Mouse (Mus musculus) adrenal gland (tissue): ENCODE data around the gene Map3k21.

Experiments used
- intact Hi-C: fragments of 180-260 bp; cut with DNase I; formaldehyde crosslinking; loops from one replicate; pipeline ENCODE4 v1.15.1; 2025
- long read RNA-seq, 2 experiments: library from polyadenylated mRNA; unstranded; transcript quantifications; one replicate each; pipeline ENCODE4 v2.0.0; 2020; ENCODE audit warnings: borderline replicate concordance in 1 of 2; ENCODE audit not compliant: insufficient replicate concordance in 1 of 2

The Map3k21 gene
- long read RNA-seq, experiment 1, result 0 reads
- long read RNA-seq, experiment 2, result 0 reads

DNA sequence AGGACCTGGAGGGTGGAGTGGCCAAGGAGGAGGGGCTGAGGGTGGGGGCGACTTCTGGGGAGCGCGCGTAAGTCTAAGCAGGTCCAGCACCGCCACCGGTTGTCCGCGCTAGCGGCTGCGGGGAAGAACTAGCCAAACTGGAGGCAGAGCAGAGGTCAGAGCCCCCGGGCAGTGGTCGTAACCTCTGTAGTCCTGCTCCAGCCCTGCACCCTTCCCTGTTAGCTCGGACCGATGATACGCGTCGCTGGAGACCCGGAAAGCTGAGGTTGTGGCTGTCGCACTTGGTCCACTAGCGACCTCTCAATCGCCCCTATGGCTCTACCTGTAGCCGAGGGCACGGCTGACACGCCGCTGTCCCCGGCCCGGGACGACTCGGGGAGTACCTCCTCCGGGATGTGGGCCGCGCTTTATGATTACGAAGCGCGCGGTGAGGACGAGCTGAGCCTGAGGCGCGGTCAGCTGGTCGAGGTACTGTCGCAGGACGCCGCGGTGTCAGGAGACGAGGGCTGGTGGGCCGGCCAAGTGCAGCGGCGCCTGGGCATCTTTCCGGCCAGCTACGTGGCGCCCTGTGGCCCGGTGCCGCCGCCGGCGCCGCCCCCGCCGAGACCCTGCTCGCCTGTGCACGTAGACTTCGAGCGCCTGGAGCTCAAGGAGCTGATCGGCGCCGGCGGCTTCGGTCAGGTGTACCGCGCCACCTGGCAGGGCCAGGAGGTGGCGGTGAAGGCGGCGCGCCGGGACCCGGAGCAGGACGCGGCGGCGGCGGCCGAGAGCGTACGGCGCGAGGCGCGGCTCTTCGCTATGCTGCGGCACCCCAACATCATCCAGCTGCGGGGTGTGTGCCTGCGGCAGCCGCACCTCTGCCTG is at the start of gene Map3k21:
TSS of gene Map3k21 (plus strand) at position 86 of the 864 bp plus-strand sequence.
- intact Hi-C loops, result no loop called here

DNA sequence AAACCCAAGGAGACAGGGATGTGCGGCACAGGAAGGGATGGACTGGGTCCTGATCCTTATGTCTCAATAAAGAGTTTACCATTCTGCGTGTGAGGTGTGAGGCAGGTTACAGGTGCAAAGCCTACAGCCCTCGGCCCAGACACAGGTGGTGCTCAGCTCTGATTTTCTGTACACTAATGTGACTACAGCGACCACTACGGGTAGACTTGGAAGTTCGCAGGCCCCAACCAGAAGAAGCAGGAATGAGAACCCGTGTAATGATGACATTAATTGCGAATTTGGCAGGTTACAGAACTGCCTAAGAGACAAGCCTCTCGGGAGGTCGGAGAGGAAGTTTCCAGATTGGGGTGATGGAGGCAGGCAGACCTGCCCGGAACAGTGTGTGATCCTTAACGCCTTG is 44.1 kb upstream of the Map3k21 start:
- intact Hi-C loops, result no loop called here

DNA sequence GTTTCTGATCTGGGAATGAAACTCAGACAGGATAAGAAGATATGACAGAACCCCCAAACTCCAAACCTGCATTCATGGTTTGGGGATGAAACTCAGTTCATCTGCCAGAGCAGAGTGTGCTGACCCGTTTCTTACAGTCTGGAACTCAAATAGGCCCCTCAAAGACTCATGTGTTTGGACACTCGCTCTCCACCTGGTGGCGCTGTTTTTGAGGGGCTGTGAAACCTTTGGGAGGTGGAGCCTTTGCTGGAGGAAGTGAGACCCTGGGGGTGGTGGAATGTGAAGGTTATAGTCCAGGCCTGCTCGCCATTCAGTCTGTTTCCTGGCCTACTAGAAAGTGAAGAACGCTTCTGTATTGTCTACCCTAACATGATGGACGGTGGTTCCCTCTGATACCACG is 41.7 kb upstream of the Map3k21 start:
- intact Hi-C loops, result no loop called here

DNA sequence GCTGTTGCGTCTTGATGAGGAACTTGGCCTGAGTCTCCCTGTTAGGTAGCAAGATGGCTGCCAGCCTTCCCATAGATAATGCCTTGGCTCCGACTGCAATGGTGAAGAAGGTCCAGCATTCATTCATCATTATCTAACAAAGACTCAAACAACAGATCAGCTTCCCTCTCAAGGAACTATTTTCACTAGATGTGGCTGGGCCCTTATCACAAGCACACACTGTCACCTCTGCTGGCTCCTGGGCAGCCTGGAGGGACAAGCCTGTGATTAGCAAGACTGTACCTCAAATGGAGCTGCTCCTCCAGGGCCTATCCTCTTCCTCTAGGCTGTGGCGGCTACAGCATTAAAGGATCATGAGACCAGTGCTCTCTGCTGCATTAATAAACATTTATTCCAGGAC is 40.5 kb upstream of the Map3k21 start:
- intact Hi-C loops, result loop anchor here (5.0 to 10.0 kb wide), 3 partner anchors 405 to 817 kb away; partner anchors contain the start of gene Disc1

DNA sequence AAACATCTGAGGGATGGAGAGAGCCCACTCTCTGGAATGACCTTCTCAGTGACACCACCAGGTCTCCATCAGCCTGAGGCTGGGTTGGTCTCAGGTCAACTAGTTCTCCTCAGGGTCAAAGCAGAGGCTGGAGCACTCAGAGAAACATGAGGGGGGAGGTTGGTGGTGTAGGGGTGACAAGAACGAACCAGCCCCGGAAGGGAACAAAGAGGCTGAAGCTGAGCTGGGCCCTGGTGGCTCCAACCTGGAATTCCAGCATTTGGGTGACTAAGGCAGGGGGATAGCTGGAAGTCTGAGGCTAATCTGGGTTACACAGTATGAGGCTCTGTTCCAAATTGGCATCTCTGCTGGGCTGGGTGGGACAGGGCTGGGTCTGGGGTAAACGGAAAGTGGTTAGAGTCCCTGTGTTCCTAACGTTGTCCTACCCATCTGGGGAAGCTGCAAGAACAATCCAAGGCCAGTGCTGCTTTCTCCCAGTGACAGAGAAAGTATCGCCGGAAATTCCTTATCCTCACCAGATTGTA is 40.0 kb upstream of the Map3k21 start:
- intact Hi-C loops, result loop anchor here (5.0 to 10.0 kb wide), 3 partner anchors 405 to 818 kb away; partner anchors contain the start of gene Disc1

DNA sequence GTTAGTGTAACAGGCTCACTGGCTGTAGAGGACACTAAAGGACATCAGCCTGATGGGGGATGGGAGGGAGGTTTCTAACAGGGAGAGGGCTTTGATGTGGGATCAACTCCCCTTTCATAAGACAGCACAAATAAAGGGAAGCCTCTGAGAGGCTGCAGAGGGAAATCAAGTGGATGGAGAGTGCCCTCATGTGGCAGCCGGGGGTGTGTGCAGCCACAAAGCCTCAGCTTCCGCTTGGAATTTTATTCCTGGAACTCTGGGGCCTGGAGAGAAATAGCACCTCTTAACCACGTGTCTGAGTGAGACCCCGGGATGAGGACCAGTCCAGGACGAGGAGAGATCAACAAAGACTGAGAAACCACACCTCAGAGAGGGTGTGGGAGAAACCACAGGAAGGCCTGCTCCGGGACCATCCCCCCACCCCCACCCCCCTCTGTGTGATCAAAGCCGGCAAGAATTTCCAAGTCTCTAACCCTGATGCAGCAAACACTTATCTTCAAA is 39.4 kb upstream of the Map3k21 start:
- intact Hi-C loops, result loop anchor here (5.0 to 10.0 kb wide), 3 partner anchors 406 to 819 kb away; partner anchors contain the start of gene Disc1

DNA sequence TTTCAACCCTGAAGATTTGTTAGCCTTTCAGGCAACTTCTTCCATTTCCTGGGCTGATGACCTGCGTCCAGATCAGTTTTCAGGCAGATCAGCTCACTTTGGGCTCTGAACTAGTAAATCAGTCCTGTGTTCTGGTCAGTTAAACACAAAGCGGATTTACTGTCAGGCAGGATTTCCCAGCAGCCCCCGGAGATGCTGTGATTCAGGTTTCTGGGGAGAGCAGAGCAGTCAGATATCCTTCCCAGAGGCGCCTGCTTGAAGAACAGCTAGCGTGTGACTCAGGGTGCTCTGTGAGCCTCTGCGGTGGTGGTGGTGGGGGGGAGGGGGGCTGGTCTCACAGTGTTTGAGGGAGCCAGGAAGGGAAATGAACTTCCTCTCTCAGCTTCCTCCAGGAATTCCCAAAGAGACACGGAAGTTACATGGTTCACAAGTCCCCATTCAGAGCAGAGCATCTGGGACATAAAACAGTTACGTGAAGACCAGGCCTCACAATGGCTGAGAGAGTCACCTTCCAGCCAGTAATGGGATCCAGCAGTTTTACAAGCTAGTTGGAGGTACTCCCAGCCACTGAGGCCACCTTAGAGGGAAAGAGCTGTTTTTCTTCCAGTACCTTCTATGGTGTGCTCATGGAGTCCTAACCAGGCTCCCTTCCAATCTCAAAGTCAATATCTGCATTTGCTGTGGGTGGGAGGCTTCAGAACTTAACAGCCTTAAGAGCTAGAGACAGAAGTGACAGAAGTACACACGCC is 37.6 kb upstream of the Map3k21 start:
- intact Hi-C loops, result loop anchor here (5.0 to 10.0 kb wide), 3 partner anchors 408 to 820 kb away; partner anchors contain the start of gene Disc1

DNA sequence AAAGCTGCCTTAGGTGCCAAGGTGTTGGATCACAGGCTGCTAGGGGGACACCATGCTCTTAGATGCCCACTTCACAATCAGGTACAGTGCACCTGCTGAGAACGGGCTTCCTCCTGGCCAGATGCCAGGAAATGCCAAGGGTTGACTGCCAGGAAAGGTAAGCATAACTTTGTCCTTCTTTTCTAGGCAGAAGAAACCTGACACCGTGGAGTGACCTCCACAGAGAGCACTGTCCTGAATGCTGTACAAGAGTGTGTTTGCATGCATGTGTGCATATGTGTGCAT is 37.1 kb upstream of the Map3k21 start:
- intact Hi-C loops, result loop anchor here (5.0 to 10.0 kb wide), 3 partner anchors 408 to 821 kb away; partner anchors contain the start of gene Disc1

DNA sequence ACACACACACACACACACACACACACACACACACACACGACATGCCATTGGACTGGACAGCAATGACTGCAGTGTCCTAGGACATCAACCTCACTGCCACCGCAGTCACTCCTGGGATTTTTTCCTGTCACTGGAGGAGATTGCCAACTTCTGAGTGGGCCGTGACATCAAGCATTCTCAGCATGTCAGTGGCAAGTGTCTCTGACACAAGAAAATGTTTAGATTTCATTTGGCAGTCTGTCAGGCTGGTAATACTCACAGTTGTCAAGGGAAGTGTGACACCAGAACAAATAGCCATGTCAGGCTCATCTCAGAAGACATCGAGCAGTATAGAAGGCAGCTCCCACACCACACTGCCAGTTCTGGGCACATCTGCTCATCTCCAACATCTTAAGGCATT is 29.8 kb upstream of the Map3k21 start:
- intact Hi-C loops, result no loop called here

DNA sequence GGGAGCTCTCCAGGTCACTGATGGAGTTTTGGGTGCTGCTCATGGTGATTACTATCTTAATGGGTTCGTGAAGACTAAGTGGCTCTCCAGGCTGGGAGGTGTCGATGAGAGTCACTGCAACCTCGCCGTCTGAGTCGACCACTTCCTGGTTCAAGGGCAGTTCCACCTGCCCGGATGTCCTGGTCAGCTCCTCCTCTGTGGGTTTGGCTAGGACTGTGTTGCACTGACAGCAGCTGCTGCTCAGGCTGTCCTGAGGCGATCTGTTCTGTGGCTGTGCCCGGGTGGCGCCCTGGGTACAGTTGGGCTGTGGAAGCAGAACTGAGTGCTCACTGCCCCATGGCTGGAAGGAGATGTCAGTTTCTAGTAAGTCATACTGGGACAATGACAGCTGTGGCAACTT is 22.7 kb upstream of the Map3k21 start:
- intact Hi-C loops, result no loop called here

DNA sequence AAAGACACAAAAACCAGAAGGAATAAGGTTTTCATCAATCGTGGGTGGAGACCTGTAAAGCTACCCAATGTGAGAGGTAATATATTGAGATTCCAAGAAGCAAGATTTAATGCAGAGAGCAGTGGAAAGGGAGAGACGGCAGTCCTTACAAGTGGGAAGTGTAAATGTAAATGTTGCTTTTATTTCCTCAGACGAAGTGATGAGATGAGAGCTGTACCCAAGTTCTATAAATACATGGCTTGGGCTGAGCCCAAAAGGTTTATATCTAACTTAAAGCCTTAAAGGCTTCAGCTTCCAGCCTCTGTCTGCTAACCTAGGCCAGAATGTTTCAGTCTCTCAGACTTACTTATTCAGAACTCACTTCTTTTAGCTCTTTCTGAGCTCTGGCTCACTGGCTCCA is 20.3 kb upstream of the Map3k21 start:
- intact Hi-C loops, result no loop called here

DNA sequence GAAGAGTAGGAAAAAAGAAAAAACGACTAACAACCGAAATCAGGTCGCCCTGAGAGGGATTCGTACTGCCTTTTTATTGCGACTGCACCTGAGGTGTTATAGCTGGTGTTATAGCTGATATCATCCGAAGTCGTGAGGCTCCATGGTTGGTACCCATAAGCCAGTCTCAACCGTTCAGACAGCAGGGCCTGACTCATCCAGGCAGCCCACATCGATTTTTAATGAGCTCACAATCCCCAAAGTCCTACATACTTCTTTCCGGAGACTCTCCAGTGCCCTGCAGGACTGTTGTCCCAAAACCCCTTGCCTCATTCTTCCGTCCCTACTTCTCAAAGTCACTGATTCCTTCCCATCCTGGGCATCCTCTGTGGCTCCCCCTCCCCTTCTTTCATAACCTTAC is 12.9 kb upstream of the Map3k21 start:
- intact Hi-C loops, result no loop called here

DNA sequence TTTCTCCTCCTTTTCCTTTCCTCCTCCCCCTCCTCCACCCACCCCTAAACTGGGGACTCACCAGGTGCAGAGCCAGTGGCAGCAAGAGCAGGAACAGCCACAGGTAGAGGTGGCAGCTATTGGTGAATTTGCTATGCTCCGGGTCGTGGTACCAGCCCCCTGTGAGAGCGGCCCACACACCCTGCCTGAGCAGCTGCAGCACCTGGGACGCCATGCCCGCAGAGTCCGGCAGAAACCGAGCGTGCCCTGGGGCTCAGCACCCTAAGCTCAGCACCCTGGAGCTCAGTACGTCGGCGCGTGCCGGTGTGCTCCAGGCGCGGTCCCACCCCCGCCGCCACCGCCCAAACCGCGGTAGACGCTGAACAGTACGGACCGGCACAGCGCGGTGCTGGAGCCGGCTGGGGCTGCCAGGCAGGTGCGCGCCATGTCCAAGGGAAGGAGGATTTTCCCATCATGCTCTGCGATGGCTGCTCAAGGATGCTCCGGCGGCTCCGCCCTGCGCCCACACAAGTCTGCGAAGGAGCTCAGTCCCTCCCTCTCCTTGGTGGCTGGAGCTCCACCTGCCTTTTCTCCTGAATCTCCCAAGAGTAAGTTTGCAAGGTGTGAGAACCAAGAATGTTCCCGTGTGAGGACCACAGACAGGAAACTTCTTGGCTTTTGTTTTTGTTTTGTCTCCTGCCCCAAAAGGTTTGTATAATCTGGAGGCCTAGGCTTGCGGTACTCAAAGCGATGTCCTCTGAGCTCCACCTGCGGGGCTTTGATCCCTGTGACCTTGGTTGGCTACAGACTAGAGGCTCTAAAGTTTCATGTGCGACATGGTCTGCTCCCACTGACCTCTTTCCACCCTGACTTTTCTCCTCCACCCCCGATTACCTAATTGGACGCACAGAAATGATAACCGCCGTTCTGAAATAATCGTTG is 12.1 kb upstream of the Map3k21 start, which contains the start of gene Pcnx2:
TSS of gene Pcnx2 (minus strand) at position 450 of the 921 bp plus-strand sequence.
- intact Hi-C loops, result no loop called here

DNA sequence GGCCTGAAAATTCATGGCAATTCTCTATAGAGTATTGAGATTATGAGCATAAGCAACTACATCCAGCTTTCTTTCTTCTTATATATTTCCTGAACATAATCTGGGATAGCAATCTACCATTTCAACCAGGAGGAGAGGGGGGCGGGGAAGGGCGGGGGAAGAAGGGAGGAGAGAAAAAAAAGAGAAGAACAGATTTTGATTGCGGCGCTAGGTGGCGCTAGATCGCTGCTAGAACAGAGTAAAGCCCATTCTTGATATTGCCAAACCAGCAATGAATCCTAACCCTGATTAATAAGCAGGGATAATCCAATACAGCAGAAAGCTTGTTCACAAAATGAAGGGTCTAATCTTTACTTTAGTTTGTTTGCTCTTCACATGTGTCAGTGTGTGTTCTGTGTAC is 11.4 kb upstream of the Map3k21 start:
- intact Hi-C loops, result no loop called here

DNA sequence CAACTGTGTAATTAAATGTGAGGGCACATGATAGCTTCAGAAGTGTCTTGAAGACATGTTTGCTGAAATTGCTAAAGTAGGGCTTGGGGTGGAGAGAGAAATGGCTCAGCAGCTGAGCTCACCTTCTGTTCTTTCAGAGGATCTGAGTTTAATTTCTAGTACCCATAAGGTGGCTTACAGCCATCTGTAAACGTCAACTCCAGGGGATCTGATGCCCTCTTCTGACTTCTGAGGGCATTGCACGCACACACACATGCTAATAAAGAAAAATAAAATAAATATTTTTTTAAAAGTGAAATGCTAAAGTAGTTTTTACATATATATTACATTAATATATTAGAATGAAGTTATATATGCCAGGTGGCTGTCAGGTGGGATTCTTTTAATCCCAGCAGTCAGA is 9.1 kb upstream of the Map3k21 start:
- intact Hi-C loops, result no loop called here

DNA sequence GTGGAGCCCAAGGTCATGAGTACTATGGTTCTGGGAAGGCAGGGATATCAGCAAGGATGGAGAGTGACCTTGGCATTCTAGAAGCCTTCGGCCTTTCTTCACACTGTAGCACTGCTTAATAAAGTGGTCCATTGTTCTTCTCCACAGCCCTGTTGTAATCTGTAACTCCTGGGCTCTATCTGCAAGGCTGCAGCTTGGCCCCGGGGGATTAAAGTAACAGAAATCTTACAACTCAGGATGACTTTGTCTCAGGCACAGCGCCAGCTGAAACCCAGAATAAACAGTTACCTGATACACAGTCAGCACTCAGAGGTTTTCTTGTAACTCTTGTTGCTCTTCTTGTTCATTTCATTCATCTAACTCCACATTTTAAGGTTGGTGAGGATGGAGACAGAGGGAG is 7.7 kb upstream of the Map3k21 start:
- intact Hi-C loops, result no loop called here

DNA sequence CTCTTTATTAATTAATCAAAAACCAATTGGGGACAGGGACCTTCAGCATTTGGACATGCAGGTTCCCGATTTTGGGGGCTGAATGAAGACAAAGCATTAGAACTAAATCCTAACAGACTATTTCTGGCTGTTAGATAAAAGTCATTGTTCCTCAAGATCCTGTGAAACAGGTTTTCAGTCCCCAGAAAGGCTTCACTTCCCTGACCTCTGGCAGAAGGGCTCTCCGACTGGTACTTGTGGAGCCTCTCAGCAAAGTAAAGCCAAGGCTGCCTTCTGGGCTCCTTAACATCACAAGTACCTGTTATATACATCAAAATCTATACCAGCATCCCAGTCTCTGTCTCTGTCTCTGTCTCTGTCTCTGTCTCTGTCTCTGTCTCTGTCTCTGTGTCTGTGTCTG is 4.9 kb upstream of the Map3k21 start:
- intact Hi-C loops, result no loop called here

DNA sequence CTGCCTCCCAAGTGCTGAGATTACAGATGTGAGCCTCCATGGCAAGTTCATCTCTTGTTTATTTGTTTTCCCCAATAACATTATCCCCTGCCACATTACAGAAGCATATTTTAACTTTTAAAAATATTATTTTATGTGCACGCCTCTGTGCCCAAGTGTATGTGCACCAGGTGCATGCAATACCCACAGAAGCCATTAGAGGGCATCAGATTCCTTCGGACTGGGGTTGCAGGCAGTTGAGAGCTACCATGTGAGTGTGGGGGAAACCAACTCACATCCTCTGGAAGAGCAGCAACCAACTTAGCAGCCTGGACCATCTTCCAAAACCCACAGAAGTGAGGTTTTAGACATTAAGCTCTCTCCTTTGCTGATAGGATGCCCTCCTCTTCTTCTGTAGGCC is 2.9 kb upstream of the Map3k21 start:
- intact Hi-C loops, result no loop called here

DNA sequence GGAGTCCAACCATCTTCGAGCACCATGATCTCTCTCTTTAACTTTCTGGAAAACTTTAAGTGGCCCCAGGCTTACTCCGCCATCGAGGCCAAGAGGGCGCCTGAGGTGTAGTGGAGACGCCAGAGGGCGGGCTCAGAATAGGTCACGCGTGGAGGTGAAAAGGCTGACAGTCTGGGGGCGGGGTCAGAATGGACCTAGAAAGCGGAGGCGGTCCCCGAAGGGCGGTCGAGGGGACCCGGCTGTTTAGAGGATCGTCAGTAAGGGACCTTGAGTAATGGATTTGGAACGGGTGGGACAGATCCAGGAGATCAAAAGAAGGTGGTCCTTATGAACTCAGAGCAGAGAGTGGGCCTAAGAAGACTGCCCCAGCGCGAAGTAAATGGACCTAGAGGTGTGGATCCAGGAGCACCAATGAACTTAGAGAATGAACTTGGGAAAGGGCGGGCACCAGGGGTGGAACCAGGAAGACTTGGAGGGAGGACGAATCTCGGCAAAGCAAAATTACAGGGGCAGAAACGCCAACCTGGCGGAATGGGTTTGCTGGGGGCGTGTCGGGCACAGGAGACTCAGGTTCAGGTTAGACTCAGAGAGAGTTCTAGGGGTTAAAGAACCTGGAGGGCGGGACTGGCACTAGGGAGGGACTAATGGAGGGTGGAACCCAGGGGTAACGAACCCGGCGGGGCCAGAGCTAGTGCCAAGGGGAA is 437 bp upstream of the Map3k21 start:
- intact Hi-C loops, result no loop called here

DNA sequence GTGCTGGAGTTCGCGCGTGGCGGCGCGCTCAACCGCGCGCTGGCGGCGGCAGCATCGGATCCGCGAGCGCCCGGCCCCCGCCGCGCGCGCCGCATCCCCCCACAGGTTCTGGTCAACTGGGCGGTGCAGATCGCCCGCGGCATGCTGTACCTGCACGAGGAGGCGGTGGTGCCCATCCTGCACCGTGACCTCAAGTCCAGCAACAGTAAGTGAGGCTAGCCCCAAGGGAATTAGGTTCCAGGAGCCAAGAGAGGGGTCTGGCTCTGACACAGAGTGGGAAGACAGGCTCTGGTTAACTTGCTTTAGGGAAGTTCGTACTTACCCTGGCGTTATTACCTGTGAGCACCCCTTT is 955 bp downstream of the Map3k21 start:
- intact Hi-C loops, result no loop called here
